Mouse (Mus musculus): ENCODE results near the gene Mgat5.

DNA sequence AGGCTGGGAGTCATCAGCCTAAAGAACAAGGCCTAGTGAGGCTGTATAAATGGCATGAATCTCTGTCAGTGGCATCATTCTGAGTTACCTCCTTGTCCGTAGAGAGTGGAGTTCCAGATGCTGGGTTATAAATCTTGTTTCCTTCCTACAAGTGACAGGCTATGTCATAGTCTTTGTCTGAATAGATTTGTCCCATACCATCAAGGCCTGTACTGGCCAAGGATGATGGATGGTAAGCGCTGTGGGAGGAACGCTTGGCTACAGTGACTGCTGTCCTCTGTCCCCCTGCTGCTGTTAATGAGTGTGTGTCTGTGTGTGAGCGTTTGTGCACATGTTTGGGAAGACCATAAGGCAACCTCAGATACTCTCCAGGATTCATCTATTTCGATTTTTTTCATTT is 63.2 kb downstream of the Mgat5 start:
- no peak for TF ChIP-seq CTCF (IDR thresholded peaks at IDR 0.05; ENCODE audit: borderline replicate concordance, control insufficient read depth, extremely low read depth, insufficient read depth, low read length, poor library complexity)
- no peak for TF ChIP-seq POLR2A (IDR thresholded peaks at IDR 0.05; ENCODE audit: control insufficient read depth, extremely low read depth, insufficient read depth, low read length, poor library complexity)

Measured in thymus, adult 2 months (tissue).